Mouse (Mus musculus) G1E (cell line): Measurements from ENCODE around the gene Ywhab. TPM values are rescaled to one million over a fixed set of nuclear protein-coding genes. Genes with fewer than 3 reads are reported as not detected.

Source experiments
- ATAC-seq: 2 replicates; pipeline ENCODE4 v1.8.0; 2016; ENCODE audit warnings: mild to moderate bottlenecking; ENCODE audit not compliant: insufficient number of reproducible peaks, poor library complexity, low FRiP score, severe bottlenecking; ENCODE audit errors: extremely low read depth
- DNase-seq: peaks from one replicate; pipeline ENCODE4 v3.0.0; 2012; ENCODE audit warnings: low spot score
- H3K27me3 ChIP-seq: 2 replicates; pipeline ENCODE4 v1.6.1; 2012; ENCODE audit warnings: mild to moderate bottlenecking, low read length, inconsistent platforms; ENCODE audit not compliant: insufficient read depth
- H3K36me3 ChIP-seq: replicated peaks from 2 replicates; pipeline ENCODE3; 2012; ENCODE audit warnings: mild to moderate bottlenecking, inconsistent platforms
- H3K4me1 ChIP-seq: 2 replicates; pipeline ENCODE4 v1.6.1; 2012; ENCODE audit warnings: low read depth, low read length, inconsistent platforms, mixed read lengths; ENCODE audit not compliant: insufficient read depth
- H3K4me3 ChIP-seq: 2 replicates; pipeline ENCODE4 v1.5.1; 2012; ENCODE audit warnings: low read depth, mild to moderate bottlenecking, inconsistent platforms, low read length, moderate library complexity, mixed read lengths
- H3K9me3 ChIP-seq: replicated peaks from 2 replicates; pipeline ENCODE4 v1.6.1; 2012; ENCODE audit warnings: inconsistent platforms
- CTCF ChIP-seq: IDR thresholded peaks from 2 replicates; pipeline ENCODE4 v1.5.1; 2012; ENCODE audit warnings: low read depth, low read length, inconsistent platforms, mixed read lengths
- GATA1 ChIP-seq: IDR thresholded peaks from 2 replicates; pipeline ENCODE4 v1.6.1; 2012; ENCODE audit warnings: borderline replicate concordance, low read length, inconsistent platforms, mixed read lengths
- GATA2 ChIP-seq: IDR thresholded peaks from 2 replicates; pipeline ENCODE4 v1.6.1; 2012; ENCODE audit warnings: low read depth, low read length, inconsistent platforms, borderline replicate concordance
- POLR2AphosphoS5 ChIP-seq: IDR thresholded peaks from 2 replicates; pipeline ENCODE4 v1.6.1; 2012; ENCODE audit warnings: low read depth, low read length, inconsistent platforms; ENCODE audit not compliant: insufficient replicate concordance
- TAL1 ChIP-seq: conservative IDR thresholded peaks from 2 replicates; pipeline ENCODE4 v1.6.1; 2012; ENCODE audit warnings: low read depth, low read length, inconsistent platforms, mixed read lengths
- polyA plus RNA-seq: library from polyadenylated mRNA; stranded (reverse); fragments of >175 nt; gene quantifications from 2 replicates; pipeline ENCODE4 v1.2.3, GENCODE M21; 2012
- total RNA-seq, 2 experiments: library from RNA; stranded (forward) in 1 of 2; stranded (reverse) in 1 of 2; fragments of 200-1000 nt in 1 of 2; fragments of >200 nt in 1 of 2; fragmentation: Nextera tagmentation in 1 of 2; gene quantifications; 2 replicates each; pipeline ENCODE4 v1.2.3; 2014 to 2017

Gene Ywhab
- total and polyA plus RNA-seq, 3 experiments = 52.6 to 129 (median 64.3) TPM

DNA sequence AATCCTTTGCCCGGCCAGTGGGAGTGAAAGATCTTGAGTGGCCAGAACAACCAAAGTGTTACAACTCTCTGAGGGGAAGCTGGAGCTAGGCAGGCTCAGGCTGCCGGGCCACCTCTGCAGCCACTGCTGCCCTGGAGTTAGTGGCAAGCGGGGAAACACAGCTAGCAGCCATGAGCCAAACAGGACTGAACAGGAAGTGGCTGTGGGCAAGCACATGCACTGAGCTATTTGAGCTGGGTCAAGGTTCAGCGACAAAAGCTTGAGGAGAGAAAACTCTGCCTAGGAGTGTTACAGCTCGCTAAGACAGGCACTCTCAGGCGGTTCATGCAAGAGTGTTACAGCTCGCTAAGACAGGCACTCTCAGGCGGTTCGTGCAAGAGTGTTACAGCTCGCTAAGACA lies 12.2 kb downstream of the Ywhab start:
- DNase-seq (no peak), ATAC-seq (no peak)

DNA sequence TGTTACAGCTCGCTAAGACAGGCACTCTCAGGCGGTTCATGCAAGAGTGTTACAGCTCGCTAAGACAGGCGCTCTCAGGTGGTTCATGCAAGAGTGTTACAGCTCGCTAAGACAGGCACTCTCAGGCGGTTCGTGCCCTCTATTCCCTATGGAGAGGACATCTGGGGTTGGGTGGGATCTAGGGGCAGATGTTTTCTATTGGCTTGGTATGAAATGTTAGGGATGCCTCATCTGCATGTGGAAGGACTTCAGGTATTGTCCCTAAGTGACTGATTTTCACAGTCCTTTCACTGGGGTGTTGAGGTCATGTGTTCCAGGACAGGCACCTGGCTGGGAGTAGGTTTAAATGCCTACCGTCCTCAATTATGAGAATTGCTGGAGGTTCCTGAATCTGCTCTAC lies 12.8 kb downstream of the Ywhab start:
- DNase-seq (no peak), ATAC-seq (no peak)
- TF ChIP-seq TAL1 (no peak), GATA2 (no peak), POLR2AphosphoS5 (no peak), CTCF (no peak), GATA1 (no peak)
- Histone ChIP-seq H3K27me3 (no peaks in the 10 kb centered on the region), H3K9me3 (0 out of 2 replicates have a peak, but pooled peaks cover 2% of the 10 kb centered on the region), H3K4me3 (no peak overlapping the region), H3K36me3 (peaks cover 85% of the 10 kb centered on the region), H3K4me1 (peaks cover 24% of the 10 kb centered on the region)

More for the DNA sequence above, 12.2 kb downstream of the Ywhab start:
- Histone ChIP-seq H3K36me3 (peaks cover 85% of the 10 kb centered on the region), H3K9me3 (0 out of 2 replicates have a peak, but pooled peaks cover 2% of the 10 kb centered on the region), H3K4me3 (no peak overlapping the region), H3K27me3 (no peaks in the 10 kb centered on the region), H3K4me1 (peaks cover 24% of the 10 kb centered on the region)
- TF ChIP-seq TAL1 (no peak), GATA2 (no peak), GATA1 (no peak), CTCF (no peak), POLR2AphosphoS5 (no peak)

DNA sequence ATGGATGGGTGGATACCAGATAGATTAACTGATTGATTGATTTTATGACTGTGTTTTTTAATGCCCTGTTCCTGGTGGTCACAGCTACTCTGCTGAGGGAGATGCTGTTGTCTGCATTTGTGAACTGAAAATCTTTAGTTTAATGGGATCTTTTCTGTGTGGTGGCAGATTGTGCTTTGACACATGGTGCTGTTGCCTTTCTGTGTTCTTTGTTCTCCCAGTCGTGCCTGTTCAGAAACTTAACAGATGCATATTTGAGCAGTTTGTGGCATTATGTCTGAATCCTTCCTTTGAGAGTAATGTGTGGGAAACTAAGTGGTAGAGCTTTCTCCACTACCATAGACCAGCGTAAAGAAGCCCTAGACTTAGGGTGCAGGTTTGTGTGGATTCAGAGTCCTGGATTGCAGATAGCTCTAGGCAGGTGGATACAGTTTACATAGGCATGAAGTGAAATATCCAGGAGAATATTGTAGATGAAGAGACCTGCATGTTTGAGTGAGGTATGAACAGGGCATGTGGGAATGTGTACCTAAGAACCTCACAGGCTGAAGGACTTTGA lies 13.3 kb downstream of the Ywhab start:
- peaks cover 20% of the 10 kb centered on the region for H3K4me1 ChIP-seq
- no peaks in the 10 kb centered on the region for H3K27me3 ChIP-seq
- DNase-seq (no peak), ATAC-seq (no peak)
- H3K4me3 ChIP-seq = no peak overlapping the region
- peaks cover 85% of the 10 kb centered on the region for H3K36me3 ChIP-seq
- H3K9me3 ChIP-seq = 0 out of 2 replicates have a peak, but pooled peaks cover 2% of the 10 kb centered on the region
- TF ChIP-seq CTCF (no peak), GATA1 (no peak), TAL1 (no peak)

DNA sequence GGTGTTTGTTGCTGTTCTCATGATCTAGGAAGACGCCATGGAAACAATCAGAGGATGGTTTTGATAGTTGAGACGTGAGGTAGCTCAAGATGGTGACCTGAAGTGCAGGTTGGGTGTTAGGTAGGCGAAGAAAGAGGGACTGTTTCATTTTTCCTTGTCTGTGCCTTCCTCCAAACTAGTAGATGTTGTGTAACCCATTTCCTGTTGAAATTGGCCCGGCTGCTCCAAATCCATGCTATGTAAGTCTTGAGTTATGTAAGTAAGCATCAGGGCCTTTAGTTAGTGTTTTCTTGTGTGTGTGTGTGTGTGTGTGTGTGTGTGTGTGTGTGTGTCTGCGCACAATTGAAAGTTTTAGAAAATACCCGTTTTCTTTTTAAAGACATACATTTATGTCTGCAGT lies 14.5 kb downstream of the Ywhab start:
- TF ChIP-seq POLR2AphosphoS5 (no peak), TAL1 (no peak), GATA2 (no peak), CTCF (no peak), GATA1 (no peak)
- H3K36me3 ChIP-seq = peaks cover 86% of the 10 kb centered on the region

DNA sequence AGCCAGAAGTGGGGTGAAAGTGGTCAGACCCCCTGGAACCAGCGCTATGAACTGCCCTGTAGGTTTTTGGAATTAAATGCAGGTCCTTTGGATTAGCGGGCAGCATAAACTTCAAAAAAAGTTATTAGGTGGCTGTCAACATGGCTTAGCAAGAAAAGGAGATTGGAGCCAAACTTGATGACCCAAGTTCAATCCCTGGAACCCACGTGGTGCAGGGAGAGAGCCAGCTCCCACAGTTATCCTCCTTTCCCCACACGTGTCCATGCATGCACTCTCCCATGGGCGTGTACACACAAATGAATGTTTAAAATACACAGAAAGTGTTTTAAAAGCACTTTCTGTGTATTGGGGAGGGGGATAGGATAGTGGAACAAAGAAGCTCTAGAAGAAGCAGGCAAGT lies 15.7 kb downstream of the Ywhab start:
- TF ChIP-seq POLR2AphosphoS5 (no peak), GATA2 (no peak), CTCF (no peak), TAL1 (no peak), GATA1 (no peak)
- Histone ChIP-seq H3K9me3 (0 out of 2 replicates have a peak, but pooled peaks cover 2% of the 10 kb centered on the region), H3K4me1 (peaks cover 10% of the 10 kb centered on the region), H3K36me3 (peaks cover 88% of the 10 kb centered on the region), H3K27me3 (no peaks in the 10 kb centered on the region), H3K4me3 (no peak overlapping the region)
- ATAC-seq = no peak
- DNase-seq = no peak

More for the DNA sequence above, 14.5 kb downstream of the Ywhab start:
- ATAC-seq = no peak
- DNase-seq = no peak
- Histone ChIP-seq H3K27me3 (no peaks in the 10 kb centered on the region), H3K4me1 (peaks cover 10% of the 10 kb centered on the region), H3K9me3 (0 out of 2 replicates have a peak, but pooled peaks cover 2% of the 10 kb centered on the region), H3K4me3 (no peak overlapping the region)

DNA sequence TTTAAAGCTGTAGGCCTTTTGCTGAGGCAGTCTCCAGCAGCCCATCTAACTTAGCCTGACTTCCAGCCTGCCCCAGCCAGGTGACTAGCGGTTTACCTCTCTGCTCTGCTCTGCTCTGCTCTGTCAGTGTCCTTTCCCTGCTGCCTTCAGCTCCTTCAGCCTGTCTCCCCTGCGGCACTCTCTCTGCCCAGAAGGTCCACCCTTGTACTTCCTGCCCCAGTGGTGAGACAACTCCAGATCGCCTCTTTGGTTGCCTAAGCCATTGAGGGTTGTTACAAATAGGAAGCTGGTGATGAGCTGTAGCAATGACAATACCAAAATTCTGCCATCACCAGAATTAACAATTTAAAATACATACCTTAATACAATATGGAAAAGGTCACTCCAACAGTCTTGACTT lies 16.2 kb downstream of the Ywhab start:
- Histone ChIP-seq H3K36me3 (peaks cover 89% of the 10 kb centered on the region), H3K27me3 (no peaks in the 10 kb centered on the region), H3K9me3 (0 out of 2 replicates have a peak, but pooled peaks cover 2% of the 10 kb centered on the region), H3K4me1 (peaks cover 10% of the 10 kb centered on the region), H3K4me3 (no peak overlapping the region)
- no peak for TF ChIP-seq GATA2
- TF ChIP-seq GATA1 = no peak
- TF ChIP-seq TAL1 = no peak
- no peak for TF ChIP-seq CTCF
- TF ChIP-seq POLR2AphosphoS5 = no peak
- DNase-seq (no peak), ATAC-seq (no peak)
